Mouse (Mus musculus): ENCODE measurements at regions not wholly inside any gene's neighbourhood (a gene's known extent, or its start where the extent isn't known, plus 50 kb on each side); places are given as distances from the start of the nearest gene placed in this dataset.

DNA sequence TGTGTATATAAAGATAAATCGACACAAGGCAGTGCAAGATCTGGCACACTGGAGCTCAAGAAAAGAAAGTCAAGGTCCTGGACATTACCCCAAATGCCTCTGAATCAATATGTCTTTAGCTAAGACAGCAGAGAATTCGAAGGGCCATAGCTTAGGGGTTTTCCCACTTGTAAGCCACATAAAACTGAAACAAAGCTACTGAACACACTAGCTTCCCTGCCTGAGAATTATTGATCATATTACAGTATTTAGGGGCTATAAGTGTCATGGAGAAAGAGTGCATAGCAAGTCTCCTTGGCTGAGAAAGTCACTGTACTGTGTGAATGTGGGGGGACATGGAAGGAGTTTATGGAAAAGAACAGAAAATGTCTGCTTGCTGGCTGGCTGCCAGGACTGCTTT is 207.3 kb upstream of the Htr1f start:
- peak; percentile 4 for DNase-seq

DNA sequence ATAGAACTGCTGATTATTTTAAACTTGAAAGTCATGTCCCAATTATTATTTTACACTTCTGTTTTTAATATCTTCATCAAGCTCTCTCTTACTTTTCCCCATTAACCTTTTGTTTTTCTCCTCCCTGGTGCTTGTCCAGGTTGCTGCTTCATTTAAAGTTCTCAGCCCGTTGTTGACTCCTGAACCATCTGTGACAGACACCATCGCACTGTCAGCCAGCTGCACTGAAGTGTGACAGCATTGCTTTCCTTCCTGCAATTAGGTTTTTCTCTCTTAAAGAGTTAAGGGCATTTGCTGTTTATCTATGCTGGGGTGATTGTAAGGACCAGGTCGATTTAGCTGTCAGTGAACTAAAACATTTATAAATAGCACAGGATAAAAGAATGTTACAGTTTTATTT is 205.3 kb upstream of the Pou1f1 start:
- no peak for DNase-seq
- H3K4me3 ChIP-seq (ENCODE audit: low read depth, low read length): no peak overlapping the region
- no peak for TF ChIP-seq CTCF (IDR thresholded peaks at IDR 0.05; ENCODE audit: low read depth)
- no peak for ATAC-seq
- H3K27ac ChIP-seq (ENCODE audit: low read depth, low read length): no peak overlapping the region
- no peak overlapping the region for H3K9ac ChIP-seq
- H3K4me2 ChIP-seq (ENCODE audit: low read depth): no peak overlapping the region
- H3K4me1 ChIP-seq (ENCODE audit: insufficient read depth): no peaks in the 10 kb centered on the region
- no peaks in the 10 kb centered on the region for H3K27me3 ChIP-seq (ENCODE audit: insufficient read depth, low read length)
- WGBS: 57% methylated on average over 3 of the region's 3 CpGs
- no peaks in the 10 kb centered on the region for H3K36me3 ChIP-seq (ENCODE audit: insufficient read depth)
- no peaks in the 10 kb centered on the region for H3K9me3 ChIP-seq (ENCODE audit: low read length)

More for the DNA sequence above, 207.3 kb upstream of the Htr1f start:
- Histone ChIP-seq H3K4me2 (ENCODE audit: low read depth) (no peak overlapping the region), H3K9ac (no peak overlapping the region), H3K9me3 (ENCODE audit: low read length) (no peaks in the 10 kb centered on the region), H3K4me3 (ENCODE audit: low read depth, low read length) (no peak overlapping the region), H3K36me3 (ENCODE audit: insufficient read depth) (no peaks in the 10 kb centered on the region), H3K27ac (ENCODE audit: low read depth, low read length) (no peak overlapping the region), H3K4me1 (ENCODE audit: insufficient read depth) (no peaks in the 10 kb centered on the region), H3K27me3 (ENCODE audit: insufficient read depth, low read length) (no peaks in the 10 kb centered on the region)
- TF ChIP-seq CTCF (IDR thresholded peaks at IDR 0.05; ENCODE audit: low read depth): no peak
- ATAC-seq: no peak
- 92% methylated on average over 2 of the region's 2 CpGs for WGBS

DNA sequence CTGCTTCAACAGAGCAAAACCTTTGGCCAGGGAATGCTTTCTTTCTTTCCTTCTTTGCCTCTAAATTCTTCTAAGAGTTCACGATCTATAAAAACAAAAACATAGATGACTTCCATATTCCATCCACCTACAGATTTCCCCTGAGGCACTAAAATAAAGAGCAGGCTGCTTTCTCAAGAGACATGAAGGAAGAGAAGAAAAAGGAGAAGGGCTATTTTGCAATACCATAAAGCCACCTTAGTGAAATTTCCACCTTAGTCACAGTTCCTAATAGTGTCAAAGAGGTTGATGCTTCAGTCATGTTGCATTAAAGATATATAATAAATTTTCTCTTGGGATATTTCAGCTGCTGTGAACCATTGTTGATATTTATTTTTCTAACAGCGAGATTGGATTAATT is 187.9 kb upstream of the Pou1f1 start:
- H3K4me1 ChIP-seq (ENCODE audit: insufficient read depth): no peaks in the 10 kb centered on the region
- WGBS: 83% methylated on average over 2 of the region's 2 CpGs

DNA sequence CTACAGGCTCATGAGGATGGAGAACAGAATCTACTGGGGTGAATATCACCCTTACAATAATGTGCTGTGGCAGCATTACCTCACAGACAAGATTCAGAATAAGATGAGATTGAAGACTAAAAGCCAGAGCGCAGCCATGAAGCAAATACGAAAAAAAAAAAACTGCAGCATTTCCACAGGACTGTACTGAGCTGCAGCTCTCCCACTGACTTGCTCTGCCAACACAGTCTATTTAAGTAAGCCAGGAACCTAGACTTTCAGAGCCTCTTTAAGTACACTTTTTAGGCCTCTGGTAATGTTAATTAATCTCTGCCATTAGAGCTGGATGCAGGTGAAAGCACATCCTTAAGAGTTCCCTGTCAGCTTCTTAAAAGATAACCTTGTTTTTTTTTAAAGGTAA is 181.1 kb upstream of the Pou1f1 start:
- Histone ChIP-seq H3K27me3 (ENCODE audit: insufficient read depth, low read length) (no peaks in the 10 kb centered on the region), H3K9ac (no peak overlapping the region), H3K27ac (ENCODE audit: low read depth, low read length) (no peak overlapping the region), H3K36me3 (ENCODE audit: insufficient read depth) (no peaks in the 10 kb centered on the region), H3K9me3 (ENCODE audit: low read length) (no peaks in the 10 kb centered on the region), H3K4me2 (ENCODE audit: low read depth) (no peak overlapping the region), H3K4me3 (ENCODE audit: low read depth, low read length) (no peak overlapping the region), H3K4me1 (ENCODE audit: insufficient read depth) (no peaks in the 10 kb centered on the region)
- 95% methylated on average over 2 of the region's 2 CpGs for WGBS
- ATAC-seq (no peak), DNase-seq (no peak)
- TF ChIP-seq CTCF (IDR thresholded peaks at IDR 0.05; ENCODE audit: low read depth): no peak

More for the DNA sequence above, 187.9 kb upstream of the Pou1f1 start:
- Histone ChIP-seq H3K4me2 (ENCODE audit: low read depth) (no peak overlapping the region), H3K36me3 (ENCODE audit: insufficient read depth) (no peaks in the 10 kb centered on the region), H3K9me3 (ENCODE audit: low read length) (no peaks in the 10 kb centered on the region), H3K9ac (no peak overlapping the region), H3K4me3 (ENCODE audit: low read depth, low read length) (no peak overlapping the region), H3K27me3 (ENCODE audit: insufficient read depth, low read length) (no peaks in the 10 kb centered on the region), H3K27ac (ENCODE audit: low read depth, low read length) (no peak overlapping the region)
- no peak for TF ChIP-seq CTCF (IDR thresholded peaks at IDR 0.05; ENCODE audit: low read depth)
- no peak for ATAC-seq
- DNase-seq: no peak

DNA sequence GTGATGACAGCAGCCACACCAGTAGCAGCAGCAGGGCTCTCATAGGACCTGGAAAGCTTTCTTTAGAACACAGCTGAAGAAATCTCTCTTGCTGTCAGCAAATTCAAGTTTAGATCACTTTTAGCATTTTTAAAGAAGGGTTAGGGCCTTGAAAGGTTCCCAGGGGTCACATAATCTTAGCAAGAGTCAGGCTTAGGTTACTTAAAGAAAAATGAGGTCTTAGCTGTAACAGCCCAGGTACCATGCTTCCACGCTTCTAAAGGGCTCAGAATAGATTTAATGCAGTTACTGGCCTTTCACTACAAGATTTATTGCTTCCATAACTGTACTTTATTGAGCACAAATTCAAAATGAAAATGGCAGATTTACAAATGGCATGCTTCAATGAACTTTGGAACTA is 160.4 kb upstream of the Pou1f1 start:
- Histone ChIP-seq H3K9ac (no peak overlapping the region), H3K9me3 (ENCODE audit: low read length) (no peaks in the 10 kb centered on the region), H3K27ac (ENCODE audit: low read depth, low read length) (no peak overlapping the region), H3K4me2 (ENCODE audit: low read depth) (no peak overlapping the region), H3K27me3 (ENCODE audit: insufficient read depth, low read length) (no peaks in the 10 kb centered on the region), H3K4me3 (ENCODE audit: low read depth, low read length) (no peak overlapping the region), H3K4me1 (ENCODE audit: insufficient read depth) (no peaks in the 10 kb centered on the region), H3K36me3 (ENCODE audit: insufficient read depth) (no peaks in the 10 kb centered on the region)
- 85% methylated on average over 1 of the region's 1 CpGs for WGBS
- no peak for TF ChIP-seq CTCF (IDR thresholded peaks at IDR 0.05; ENCODE audit: low read depth)
- no peak for DNase-seq
- no peak for ATAC-seq

DNA sequence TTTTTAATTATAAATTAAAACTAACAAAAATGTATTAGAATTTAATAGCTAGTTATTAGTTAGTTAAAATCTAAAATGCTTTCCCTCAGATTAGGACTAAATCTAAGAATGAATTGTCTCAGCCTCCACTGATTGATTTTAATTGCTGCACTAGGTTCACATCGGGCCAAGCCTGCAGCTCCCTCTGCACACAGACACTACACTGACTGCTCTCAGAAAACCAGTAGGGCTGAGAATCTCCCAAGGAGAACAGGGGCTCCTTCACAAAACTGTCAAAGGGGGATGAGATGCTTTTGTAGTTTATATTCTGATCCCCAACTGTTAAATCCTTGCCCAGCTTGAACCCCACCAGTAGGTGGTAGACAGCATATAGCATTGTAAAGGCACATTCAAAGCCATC is 151.0 kb upstream of the Pou1f1 start:
- no peak overlapping the region for H3K4me2 ChIP-seq (ENCODE audit: low read depth)
- H3K9me3 ChIP-seq (ENCODE audit: low read length): no peaks in the 10 kb centered on the region
- no peak for TF ChIP-seq CTCF (IDR thresholded peaks at IDR 0.05; ENCODE audit: low read depth)
- WGBS: 15% methylated on average over 1 of the region's 1 CpGs
- H3K27me3 ChIP-seq (ENCODE audit: insufficient read depth, low read length): no peaks in the 10 kb centered on the region
- no peak overlapping the region for H3K4me3 ChIP-seq (ENCODE audit: low read depth, low read length)
- DNase-seq (no peak), ATAC-seq (no peak)
- H3K27ac ChIP-seq (ENCODE audit: low read depth, low read length): no peak overlapping the region
- no peaks in the 10 kb centered on the region for H3K36me3 ChIP-seq (ENCODE audit: insufficient read depth)
- no peak overlapping the region for H3K9ac ChIP-seq
- H3K4me1 ChIP-seq (ENCODE audit: insufficient read depth): no peaks in the 10 kb centered on the region

DNA sequence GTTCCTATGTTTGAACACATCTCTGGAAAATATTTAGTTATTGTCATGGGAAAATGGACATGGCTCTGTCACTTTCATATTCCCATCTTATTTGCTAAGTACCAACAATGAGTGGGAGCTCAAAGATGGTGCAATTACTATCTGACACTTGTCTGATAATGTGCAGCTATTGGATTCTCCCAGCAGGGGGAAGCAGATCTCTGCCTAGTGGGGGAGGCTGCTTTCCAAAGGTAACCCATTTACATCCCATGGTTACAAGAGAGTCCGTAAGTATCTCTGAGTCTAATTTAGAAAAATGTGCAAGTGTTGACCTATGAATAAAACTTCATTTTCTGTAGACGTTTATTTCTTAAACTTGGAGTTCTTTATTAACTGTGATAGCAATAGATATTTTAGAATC is 149.4 kb upstream of the Pou1f1 start:
- H3K4me2 ChIP-seq (ENCODE audit: low read depth): no peak overlapping the region
- H3K36me3 ChIP-seq (ENCODE audit: insufficient read depth): no peaks in the 10 kb centered on the region
- H3K9me3 ChIP-seq (ENCODE audit: low read length): no peaks in the 10 kb centered on the region
- ATAC-seq (no peak), DNase-seq (peak; percentile 17)
- H3K9ac ChIP-seq: no peak overlapping the region
- no peaks in the 10 kb centered on the region for H3K4me1 ChIP-seq (ENCODE audit: insufficient read depth)
- H3K27ac ChIP-seq (ENCODE audit: low read depth, low read length): no peak overlapping the region
- no peak overlapping the region for H3K4me3 ChIP-seq (ENCODE audit: low read depth, low read length)
- H3K27me3 ChIP-seq (ENCODE audit: insufficient read depth, low read length): no peaks in the 10 kb centered on the region
- 60% methylated on average over 2 of the region's 2 CpGs for WGBS
- peak; percentile 59 for TF ChIP-seq CTCF (IDR thresholded peaks at IDR 0.05; ENCODE audit: low read depth)

DNA sequence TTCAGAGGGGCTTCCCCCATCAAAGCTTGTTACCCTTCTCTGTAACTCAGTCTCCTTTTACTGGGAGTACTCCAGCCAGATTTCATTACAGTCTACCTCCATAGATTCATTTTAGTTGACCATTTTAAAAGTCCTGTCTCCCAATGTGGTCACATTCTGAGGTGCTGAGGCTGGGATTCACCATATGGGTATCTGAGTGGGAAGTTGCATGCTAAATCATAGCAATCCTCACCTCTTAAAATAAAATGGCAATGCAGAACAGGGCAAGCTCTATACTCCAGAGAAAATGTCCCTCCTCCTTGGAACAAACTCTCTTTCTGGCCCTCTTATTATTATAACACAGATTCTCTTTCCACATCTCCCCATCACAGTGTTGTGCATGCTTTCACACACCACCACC is 143.8 kb upstream of the Pou1f1 start:
- Histone ChIP-seq H3K36me3 (ENCODE audit: insufficient read depth) (no peaks in the 10 kb centered on the region), H3K4me3 (ENCODE audit: low read depth, low read length) (no peak overlapping the region), H3K4me1 (ENCODE audit: insufficient read depth) (no peaks in the 10 kb centered on the region), H3K4me2 (ENCODE audit: low read depth) (no peak overlapping the region), H3K27me3 (ENCODE audit: insufficient read depth, low read length) (no peaks in the 10 kb centered on the region), H3K9me3 (ENCODE audit: low read length) (no peaks in the 10 kb centered on the region), H3K9ac (no peak overlapping the region), H3K27ac (ENCODE audit: low read depth, low read length) (no peak overlapping the region)
- no peak for TF ChIP-seq CTCF (IDR thresholded peaks at IDR 0.05; ENCODE audit: low read depth)
- DNase-seq (no peak), ATAC-seq (no peak)
